Mouse (Mus musculus) kidney, adult 9 months (tissue): ENCODE results near the gene Sdhc.
"Not testable (repeated sequence)": the region's sequence is repeated elsewhere in the genome, so short reads cannot be mapped to it uniquely, and the experiment has no call there.

ENCODE experiments used
- DNase-seq: peaks from one replicate; pipeline ENCODE4 v3.0.0; 2022

The Sdhc gene

DNA sequence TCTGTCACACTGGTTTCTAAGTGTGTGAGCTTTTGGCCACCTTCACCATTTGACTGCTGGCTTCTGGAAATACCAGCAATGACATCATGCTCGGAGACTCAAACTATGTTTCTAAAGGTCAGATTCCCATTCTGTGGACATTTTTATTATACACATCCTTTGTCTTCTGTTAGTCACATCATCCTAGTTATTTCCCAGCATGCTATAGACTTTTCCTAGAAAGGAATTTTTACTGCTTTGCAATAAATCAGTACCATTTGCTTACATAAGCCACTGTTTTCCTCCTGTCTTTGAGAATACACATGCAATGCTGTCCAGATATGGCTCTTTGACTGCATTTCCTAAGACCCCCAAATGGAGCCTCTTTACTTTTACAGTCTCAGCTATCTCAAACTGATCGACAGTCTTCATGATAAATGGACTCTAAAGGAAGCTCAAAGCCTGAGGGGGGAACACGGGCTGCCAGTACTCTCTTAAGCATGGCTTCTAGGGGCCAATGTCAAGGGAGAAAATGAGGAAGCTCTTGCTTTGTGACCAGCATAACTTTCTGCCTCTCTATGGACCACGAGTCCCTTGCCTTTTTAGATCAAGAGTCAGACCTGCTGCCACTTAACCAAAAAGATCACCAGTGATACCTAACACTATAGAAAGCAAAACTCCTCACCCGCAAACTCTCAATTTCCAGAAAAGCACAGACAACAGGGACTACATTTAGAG is 15.4 kb upstream of the Sdhc start:
- no peak for DNase-seq

DNA sequence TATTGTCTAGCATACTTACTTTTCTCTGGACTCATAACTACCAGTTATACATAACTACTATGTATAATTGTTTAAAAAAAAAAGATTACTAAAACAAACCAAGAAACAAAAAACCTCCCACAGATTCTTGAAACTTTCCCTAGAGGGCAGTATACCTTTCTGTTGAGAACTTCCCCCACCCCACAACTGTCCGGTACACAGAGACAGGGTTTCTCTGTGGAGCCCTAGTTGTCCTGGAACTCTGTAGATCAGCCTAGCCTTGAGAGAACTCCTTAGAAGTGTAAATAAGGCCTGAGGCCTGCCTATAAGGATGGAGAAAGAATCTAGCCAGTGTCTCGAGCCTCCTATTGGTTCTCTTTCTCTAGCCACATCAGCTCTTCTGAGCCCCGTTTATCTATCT is 13.9 kb upstream of the Sdhc start:
- peak; percentile 34 for DNase-seq

DNA sequence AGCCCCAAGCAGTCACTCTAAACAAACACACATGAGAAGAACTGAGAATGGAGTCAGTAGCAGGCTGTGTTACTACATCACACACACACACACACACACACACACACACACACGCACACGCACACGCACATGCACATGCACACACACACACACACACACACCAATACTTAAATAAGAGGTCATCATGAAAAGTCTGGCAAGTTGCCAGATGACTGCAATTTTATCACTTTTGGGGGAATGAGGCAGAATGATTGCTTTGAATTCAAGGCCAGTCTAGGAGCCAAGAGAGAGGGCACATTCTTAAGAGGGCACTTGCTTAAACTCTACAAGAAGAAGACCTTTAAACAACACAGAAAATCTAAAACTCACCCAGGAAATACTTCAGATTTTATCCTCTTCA is 12.1 kb upstream of the Sdhc start:
- no peak for DNase-seq

DNA sequence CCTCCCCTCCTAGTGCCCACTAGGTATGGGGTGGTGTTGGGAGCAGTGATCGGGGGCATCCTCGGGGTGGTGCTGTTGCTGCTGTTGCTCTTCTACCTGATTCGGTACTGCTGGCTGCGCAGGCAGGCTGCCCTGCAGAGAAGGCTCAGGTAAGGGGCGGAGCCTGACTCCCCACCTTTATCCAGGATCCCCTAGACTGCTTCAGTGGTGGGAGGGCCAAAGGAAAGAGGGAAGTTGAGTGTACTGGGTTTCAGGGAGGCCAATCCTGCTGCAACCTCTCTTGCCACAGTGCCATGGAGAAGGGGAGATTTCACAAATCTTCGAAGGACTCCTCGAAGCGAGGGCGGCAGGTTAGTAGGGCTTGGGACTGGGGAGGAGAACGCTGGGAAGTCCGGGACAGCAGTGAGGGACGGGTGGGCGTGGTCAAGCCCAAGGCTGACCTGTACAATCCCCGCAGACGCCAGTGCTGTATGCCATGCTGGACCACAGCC is 9.1 kb upstream of the Sdhc start:
- no peak for DNase-seq

DNA sequence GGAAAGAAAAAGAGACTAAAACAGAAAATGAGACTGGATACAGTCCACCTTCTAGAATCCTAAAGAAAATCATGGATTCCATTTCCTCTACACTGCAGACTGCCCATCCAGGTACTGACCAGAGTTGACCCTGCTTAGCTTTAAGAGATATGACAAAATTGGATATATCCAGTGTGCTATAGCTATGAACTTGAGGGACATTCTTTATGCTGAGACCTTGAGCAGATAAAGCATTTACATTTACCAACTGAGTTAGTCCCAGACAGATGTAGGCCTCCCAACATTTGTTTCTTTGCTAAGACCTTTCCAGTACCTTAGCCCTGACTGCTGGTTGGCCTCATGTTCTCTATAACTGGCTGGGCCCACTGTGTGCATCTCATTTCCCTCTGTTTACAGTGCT is 7.6 kb upstream of the Sdhc start:
- no peak for DNase-seq

DNA sequence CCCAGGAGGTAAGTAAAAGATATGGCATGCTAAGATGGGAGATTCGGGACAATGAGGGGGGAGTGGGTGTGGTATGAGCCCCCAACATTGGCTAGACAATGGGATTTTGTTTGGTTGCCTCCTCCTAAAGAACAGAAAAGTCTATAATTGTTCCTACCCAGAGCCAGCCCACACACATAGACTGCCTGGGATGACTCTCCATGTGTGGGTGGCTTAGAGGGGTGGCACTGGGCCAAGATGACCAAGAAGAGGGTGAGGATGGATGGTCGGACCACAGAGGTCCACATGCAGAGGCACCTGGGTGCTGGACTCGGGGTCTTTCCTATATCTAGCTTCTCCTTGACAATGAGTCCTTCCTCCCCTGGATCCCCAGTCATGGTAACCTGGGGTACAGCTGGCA is 6.2 kb upstream of the Sdhc start:
- DNase-seq: no peak

DNA sequence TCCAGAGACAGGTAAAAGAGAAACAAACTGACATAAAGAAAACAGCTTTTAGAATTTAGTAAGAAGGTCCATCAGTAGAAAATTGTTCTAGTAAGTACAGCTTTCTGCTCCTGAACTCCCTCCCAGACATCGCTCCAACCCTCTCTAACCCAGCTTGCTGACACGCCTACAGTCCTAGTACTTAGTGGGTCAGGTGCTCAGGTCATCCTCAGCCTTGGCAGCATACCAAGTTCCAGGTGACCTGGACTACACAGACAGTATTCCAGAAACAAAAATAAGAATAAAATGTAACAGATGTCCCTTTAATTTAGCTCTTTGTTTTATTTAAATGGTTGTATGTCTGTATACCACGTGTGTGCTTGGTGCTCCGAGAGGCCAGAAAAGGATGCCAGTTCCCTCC is 1.6 kb upstream of the Sdhc start:
- peak; percentile 59 for DNase-seq

DNA sequence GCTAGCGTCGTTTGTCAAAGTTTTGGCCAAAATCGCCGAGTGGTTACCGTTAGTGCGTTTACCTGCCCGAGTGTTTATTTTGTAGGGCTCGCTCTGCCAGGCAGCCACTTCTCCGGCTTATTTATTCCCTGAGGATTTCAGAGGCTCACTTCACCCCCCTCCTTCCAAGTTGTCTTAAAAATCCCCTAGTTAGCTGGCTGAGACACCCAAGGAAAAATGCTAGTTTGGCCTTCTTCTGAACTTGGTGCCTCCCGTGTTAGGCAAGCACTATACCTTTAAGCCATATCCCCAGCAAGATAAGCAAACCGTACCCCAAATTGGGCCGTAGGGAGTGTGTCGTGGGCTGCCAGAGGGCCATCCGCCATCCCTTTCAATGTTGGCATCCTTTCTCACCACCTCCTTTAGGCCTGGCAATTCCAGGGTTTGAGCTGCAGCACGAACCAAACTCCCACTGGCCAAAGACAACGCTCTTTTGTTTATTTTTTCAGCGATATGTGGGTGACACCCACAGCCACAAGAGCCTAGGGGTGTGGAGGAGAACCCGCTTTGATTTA is 512 bp upstream of the Sdhc start:
- no peak for DNase-seq

DNA sequence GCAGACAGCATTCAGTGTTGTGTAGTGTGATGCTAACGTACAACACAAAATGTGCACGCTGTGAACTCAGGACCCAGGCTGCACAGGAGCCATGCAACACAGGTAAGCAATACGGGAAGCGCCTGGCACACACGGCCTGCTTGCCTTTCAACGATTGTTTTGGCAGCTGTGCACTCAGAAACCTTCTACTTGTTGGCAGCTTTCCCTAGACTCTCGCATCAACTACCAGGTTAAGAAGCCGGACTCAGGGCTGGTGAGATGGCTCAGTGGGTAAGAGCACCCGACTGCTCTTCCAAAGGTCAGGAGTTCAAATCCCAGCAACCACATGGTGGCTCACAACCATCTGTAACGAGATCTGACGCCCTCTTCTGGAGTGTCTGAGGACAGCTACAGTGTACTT is 7.4 kb downstream of the Sdhc start:
- peak; percentile 90 for DNase-seq

DNA sequence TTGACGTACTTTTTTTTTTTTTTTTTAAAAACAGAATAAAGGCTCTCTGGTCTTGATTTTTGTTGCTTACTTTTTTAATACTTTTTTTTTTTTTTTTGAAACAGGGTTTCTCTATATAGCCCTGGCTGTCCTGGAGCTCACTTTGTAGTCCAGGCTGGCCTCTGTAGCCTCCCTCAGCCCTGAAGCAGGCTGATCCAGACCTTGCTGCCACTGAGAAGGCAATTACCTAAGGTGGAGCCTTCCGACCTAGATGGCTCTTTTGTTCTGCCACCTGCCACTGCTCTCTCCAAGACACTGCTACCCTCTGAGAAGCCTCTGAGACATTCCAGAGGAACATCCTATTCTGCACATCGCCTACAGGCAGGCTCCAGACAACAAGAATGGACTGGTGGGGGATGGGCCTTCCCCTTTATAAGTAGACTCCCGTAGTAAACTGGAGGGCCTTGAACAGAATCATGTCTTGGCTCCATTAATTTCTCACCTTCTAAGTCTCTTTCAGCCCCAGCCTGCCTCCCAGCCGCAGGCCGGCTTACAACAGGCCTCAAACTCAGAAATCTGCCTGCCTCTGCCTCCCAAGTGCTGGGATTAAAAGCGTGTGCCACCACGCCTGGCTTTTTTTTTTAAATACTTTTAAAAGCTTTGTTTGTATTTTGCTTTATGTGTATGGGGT is 12.8 kb downstream of the Sdhc start:
- DNase-seq: not testable (repeated sequence)

DNA sequence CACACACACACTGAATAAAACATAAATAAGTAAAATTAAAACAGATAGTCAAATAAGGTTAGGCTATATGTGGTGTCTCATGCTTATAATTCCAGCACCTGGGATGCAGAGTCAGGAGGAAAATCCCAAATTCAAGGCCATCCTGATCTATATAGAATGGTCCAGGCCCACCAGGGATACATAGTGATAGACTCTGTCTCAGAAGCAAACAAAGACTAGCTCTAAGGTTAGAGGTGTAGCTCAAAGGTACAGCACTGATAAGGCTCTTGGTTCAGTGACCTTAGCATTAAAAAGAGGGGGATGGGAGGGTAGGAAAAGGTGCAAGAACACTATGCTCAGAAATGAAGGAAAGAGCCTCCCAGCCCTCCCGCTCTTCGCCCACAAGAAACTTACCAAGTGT is 14.8 kb downstream of the Sdhc start:
- no peak for DNase-seq

DNA sequence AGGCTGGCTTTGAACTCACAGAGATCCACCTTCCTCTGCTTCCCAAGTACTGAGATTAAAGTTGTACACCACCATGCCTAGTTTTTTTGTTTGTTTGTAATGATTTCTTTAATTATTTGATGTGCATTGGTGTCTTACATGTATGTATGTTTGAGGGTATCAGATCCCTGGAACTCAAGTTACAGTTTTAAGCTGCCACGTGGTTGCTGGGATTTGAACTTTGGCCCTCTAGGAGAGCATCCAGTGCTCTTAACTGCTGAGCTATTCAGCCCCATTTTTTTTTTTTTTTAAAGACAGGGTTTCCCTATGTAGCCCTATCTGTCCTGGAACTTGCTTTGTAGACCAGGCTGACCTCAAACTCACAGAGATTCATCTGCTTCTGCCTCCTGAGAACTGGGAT is 19.4 kb downstream of the Sdhc start:
- DNase-seq: peak; percentile 63

DNA sequence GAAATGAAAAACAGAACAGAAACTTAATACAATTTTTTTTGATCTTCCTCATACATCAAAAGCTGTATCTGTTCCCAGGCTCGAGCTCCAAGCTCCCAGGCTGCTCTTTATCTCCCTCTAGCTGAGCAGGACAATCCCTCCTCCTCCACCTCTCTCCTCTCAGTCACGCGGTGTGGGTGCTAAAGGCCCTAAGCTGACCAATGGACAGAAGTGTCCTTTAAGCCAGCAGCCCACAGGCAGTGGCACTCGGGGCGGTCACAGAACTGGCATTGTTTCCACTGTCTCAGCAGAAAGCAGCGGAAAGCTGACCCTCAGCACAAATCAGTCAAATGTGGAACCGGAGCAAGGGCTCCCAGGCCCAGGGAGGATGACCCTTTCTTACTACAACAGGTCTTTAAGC is 21.2 kb downstream of the Sdhc start:
- peak; percentile 92 for DNase-seq

DNA sequence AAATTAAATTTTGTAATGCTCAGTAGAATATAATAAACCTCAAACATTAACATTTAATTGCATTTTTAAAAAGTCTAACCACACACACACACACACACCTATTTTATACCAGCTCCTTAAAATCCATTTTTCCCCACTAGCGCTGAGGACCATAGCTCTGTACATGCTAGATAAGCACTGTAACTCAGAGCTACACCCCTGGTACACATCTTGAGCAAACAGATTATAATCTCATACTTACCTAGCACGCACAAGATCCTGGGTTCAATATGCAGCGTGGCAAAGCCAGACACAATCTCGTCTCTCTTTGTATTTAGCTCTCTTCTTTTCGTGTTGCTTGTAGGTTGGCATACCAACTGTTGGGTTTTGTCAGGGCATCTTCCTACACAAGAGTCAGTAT is 26.0 kb downstream of the Sdhc start:
- DNase-seq: no peak

DNA sequence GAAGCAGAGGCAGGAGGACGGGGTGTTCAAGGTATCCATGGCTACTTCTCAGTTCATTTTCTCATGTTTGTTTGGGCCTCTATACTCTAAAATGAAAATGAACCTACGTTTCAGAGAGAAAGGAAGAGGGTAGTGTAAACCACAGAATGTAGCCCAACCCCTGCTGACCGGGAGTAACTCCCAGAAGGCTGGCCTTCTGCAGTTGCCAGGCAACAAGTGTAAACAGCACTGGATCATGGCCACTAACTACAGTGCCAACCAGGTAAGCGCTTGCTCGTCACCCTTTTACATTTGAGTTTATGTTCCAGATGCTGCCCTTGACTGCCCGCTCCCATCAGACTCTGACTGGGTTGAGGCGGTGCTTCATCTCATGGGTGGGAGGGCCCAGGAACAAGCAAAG is 27.5 kb downstream of the Sdhc start:
- DNase-seq: peak; percentile 70

DNA sequence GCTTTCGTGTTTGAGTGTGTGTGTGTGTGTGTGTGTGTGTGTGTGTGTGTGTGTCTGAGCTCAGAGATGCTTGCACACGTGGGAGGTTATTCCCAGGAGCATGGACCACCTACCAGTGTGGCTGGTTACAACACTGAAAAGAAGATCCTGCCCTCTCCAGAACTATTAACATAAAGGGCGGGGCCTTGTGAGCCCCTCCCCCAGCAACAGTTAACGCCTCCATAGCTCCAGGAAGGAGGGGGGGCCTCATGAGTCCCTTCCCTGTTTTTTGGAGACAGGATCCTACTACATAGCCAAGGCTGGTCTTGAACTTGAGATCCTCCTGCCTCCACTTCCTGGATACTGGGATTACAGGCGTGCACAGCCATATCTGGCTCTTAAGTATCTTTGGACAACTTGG is 28.6 kb downstream of the Sdhc start:
- no peak for DNase-seq

DNA sequence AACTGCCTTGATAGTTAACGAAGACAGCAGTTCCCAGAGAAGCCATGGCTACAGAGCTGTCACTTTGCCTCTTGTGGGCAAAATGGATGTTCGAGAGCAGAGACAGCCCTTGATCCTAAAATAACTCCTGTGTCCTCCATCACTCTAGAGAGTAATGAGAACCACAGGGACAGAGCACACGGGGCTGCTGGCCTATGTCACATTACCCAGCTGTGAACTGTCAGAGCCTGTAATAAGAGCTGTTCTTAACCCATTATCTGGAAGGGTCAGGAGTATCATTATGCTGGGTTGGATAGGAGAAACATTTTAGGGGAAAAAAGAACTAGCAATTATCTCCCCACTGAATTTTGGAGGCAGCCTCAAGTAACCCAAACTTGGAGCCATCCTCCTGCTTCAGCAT is 29.5 kb downstream of the Sdhc start:
- no peak for DNase-seq

DNA sequence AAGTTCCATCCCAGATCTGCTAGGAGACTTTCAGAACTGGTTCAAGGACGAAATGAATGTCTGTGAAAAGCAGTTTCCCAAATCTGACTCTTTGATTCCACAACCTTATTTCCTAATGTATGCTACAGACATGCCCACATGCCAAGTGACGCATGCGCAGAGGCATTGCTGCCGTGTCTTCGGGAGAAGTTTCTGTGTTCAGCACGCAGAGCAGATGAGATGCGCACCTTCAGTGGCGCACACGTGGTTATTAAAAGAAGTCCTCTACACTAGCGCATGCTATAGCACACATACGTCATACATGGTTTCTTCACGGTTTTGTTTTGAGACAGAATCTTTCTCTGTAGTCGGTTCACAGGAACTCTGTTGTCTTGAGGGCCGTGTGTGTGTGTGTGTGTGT is 31.0 kb downstream of the Sdhc start:
- no peak for DNase-seq

DNA sequence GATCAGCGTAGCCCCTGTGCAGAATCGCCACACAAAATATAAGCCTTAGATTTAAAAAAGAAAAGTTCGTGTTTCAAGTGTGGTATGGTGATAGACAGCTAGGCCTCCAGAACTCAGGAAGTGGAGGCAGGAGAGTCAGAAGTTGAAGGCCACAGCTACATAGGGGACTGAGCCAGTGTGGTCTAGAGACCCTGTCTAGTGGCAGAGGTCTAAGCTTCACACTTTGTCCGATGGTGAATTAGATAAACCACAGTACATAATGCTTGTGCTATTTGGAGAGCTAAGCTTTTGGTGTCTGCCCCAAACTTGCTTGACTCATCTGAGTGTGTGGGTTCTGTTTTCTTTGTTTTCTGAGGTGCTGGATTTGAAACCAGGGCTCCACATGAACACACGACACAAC is 31.4 kb downstream of the Sdhc start:
- DNase-seq: no peak

DNA sequence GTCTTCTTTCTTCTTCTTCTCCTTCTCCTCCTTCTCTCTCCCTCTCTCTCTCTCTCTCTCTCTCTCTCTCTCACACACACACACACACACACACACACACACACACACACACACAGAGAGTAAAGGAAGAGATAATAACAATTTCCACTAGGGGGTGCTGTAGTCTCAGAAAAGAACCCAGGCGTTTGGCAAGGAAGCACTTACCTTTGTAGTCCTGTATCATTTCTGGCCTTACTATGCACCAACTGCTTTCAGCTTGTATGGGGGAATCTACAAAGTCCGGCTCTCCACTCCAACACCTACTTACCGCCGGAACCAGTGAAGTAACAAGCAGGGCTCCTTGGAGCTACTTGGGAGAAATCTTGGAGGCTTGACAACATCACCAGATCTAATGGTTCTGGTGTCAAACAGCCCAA is 32.1 kb downstream of the Sdhc start:
- DNase-seq: peak; percentile 88

DNA sequence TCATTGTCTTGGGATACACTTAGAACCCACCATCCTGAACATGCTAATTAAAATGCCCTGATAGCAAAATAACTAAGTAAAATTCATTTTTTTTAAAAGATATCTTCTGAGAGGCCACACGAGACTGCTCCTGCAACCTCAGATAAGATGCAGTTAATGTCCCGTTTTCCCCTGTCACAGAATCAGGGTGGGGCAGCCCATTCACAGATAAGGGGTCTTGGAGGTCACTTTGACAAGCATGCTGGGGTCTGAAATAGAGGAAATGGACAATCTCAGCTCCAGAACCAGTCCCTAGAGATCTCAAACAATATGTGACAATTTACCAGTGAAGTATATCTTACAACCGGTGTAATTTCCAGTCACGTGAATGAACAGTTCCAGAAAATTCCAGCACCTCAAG is 34.1 kb downstream of the Sdhc start:
- DNase-seq: no peak

DNA sequence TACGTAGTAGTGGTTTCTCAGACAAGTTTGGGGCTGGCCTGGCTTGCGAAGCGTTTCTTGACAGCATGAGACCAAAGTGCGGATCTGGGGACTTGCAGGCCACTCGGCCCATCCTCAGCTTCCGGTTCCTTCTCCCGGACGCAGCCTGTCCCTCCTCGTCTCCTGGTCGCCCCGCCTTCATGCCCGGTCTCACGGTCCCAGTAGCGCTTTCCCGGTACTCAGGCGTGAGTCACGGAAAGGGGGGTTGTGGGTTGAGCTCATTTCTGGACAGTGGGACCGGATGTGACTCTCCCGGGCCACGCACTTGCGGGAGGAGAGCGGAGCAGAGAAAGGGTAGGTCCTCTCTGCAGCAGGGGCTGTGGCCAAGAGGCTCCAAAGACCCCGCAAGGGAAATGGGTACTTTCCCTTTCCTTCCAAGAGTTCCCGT is 36.5 kb downstream of the Sdhc start, which contains the start of gene Cfap126:
Gene Cfap126 (plus strand): TSS at position 46 of the 427 bp plus-strand sequence.
- DNase-seq: peak; percentile 93

DNA sequence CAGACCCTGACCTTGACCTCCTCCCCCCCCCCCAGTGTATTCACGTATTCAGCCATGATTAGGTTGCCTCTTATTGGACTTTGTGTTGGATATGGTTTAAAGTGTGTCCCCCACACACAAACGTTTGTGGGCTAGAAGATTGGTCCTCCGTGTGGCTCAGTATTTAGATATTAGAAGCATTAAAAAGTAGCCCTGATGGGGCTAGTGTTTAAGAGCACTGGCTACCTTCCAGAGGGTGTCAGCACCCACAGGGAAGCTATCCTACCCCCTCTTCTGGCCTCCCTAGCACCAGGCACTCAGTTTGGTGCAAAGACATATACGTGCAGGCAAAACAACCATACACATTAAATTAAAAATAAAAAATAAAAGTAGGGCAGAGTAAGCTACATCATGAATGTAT is 37.4 kb downstream of the Sdhc start:
- no peak for DNase-seq
